Mouse (Mus musculus) activated CD4-positive, CD25-positive, alpha-beta regulatory T cell, adult 4 months (primary cell): Measurements from ENCODE around the gene Tdrd9. TPM values are rescaled to one million over a fixed set of nuclear protein-coding genes. Genes with fewer than 3 reads are reported as not detected.
A peak's percentile ranks its signal among the peaks of the same experiment; 100 is the strongest.

Experiments
- ATAC-seq: one replicate; pipeline ENCODE4 v1.8.0; 2017
- polyA plus RNA-seq, 2 experiments: library from polyadenylated mRNA; unstranded; fragments of 100-300 nt; shearing (Covaris generic); gene quantifications; one replicate each; pipeline ENCODE4 v1.2.1; 2017

Gene Tdrd9
- polyA plus RNA-seq, 2 experiments from 2014 or later = not detected

DNA sequence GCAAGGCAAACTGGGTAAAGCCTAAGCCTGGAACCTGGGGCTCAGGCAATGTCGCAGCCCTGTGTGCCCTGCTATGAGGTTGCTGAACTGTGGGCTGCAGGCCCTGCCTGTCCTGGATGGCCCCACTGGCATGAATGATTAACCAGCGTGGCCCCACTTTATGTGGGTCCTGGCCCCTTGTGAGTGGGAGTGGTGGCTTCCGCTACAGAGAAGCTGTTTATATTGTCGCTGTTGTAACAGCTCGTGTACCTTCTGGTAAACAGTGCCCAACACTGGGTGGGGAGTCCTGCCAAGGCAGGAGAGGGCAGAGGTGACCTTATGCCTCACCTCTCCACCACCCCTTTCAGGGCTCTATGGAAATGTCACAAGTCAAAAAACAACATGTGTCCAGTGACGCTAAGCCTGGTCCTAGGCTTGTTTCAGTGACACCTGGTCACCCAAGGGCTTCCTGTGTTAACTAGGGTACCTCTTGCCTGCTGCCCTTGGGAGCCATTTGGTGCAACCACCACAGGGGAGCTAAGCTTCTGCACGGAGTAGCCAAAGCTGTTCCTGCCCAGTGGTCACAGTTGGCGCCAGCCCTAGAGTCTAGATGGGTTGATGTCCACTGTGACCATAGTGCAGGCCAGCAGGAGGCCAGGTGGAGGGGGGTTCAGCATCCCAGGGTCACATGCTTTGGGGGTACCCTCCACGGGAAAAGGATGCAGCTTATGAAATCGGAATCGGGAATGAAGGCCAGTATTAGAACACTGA, 137.5 kb downstream of the Tdrd9 start:
- ATAC-seq = no peak

DNA sequence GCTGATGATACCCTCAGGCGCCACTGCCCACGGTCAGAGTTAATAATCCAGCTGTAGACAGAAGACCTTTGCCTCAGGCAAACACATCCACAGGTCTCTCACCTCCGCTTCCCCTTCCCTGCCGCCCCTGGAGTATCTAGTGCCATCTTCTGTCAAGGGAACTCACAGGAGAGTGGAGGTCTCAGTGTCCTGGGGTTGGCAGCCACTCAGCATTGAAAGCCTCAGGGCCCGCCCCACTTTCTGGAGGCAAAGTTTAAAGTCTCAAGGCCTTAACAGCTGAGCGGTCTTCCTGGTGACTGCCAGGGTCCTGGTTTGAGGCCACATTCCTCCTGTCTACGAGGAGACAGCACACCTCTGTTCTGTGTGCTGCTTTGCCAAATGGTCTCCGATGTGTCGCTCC, 138.3 kb downstream of the Tdrd9 start:
- ATAC-seq = no peak

- ATAC-seq = no peak
These were observed 140.0 kb downstream of the Tdrd9 start for GRCm38 (mm10) chr12:112111323-112111722.

DNA sequence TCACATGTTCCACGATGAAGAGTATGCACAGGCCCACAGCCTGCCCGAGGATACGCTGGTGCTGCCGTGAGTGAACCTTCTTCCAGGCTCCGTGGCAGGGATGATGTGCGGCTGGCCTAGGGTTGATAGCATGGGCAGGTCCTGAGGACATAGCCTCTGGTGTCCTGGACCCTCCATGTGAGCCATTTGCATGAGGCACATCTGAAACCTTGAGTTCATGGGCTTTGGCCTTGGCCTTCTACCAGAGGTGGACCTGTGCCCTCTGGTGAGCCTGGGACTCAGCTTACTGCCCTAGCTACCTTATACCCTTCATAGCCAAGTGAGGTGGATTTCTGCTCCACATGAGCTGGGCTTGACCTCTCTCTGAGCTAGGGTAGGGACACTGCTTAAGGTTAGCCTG, 140.9 kb downstream of the Tdrd9 start:
- no peak for ATAC-seq

GRCm38 (mm10) chr12:112112686-112113396, 141.5 kb downstream of the Tdrd9 start:
- ATAC-seq = no peak

DNA sequence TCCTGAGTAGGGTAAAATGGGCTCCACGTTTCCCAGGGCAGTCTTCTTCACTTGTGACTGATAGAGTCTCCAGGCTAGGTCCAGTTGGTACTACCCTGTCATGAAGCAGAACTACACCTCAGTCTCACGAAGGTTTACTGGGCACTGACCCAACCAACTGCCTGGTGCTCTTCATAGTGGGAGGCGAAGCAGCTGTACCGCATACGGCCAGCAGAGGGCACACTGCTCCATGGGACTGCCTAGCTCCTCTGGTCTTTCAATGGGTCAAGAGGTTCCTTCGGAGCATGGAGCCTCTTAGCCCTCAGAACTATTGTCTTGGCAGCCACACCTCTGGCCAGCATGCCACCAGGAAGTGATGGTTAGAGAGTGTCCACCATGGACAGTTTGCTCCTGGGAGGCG, 142.4 kb downstream of the Tdrd9 start:
- ATAC-seq = peak; percentile 46

DNA sequence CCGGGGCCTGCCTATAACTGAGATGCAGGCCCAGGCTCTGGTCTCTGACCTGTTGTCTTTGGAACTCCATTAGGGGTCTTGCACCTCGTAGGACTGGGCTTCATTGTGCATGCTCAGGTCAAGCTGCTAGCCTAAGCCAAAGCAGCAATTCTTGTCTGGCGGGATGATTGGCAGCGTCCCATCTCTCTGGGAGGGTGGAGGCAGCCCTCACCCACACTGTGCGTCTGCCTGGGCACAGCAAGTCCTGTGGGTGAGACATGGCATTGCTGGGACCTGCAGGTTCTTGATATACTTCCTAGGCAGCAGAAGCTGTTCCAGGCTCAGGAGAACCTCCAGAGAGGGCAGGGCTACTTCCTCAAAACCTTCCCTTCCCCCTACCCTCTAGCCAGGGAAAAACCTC, 145.6 kb downstream of the Tdrd9 start:
- no peak for ATAC-seq

DNA sequence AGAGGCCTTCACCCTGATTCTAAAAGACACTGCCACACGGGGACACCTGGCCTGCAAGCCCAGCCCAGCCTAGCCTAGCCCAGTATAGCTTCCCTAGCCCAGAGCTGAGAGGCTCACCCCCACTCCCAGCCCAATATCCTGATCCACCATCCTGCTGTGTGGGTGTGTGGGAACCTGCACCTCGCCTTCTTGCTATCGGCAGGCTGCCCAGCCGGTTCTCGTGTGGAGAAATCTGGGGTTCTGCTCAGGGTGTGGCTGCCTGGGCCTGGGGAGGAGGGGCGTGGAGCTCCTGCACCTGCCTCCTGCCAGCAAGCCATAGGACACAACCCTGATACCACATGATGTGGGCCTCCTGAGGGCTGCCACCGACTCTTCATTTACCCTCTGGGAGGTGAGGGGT, 146.3 kb downstream of the Tdrd9 start:
- no peak for ATAC-seq

Other genes with a start within 250 kb of the Tdrd9 start
- 10 to 100 TPM; 14.7 to 17.6 TPM for gene Klc1, start 212.7 kb upstream of the Tdrd9 start, polyA plus RNA-seq
- 1 to 10 TPM; 4.0 to 5.6 TPM for gene Xrcc3, start 157.7 kb upstream of the Tdrd9 start, polyA plus RNA-seq
- gene Zfyve21, start 157.4 kb upstream of the Tdrd9 start, polyA plus RNA-seq = 1 to 10 TPM; 3.4 to 3.5 TPM
- 10 to 100 TPM in 1 of 2 experiments, 1 to 10 TPM in 1; 8.0 to 10.3 TPM for gene Ppp1r13b, start 63.4 kb upstream of the Tdrd9 start, polyA plus RNA-seq
- gene Atp5mpl, start 4.6 kb upstream of the Tdrd9 start, polyA plus RNA-seq = 100 to 1,000 TPM; 262 to 349 TPM
- gene Rd3l, start 9.8 kb downstream of the Tdrd9 start, polyA plus RNA-seq = not detected
- gene Aspg, start 135.1 kb downstream of the Tdrd9 start, polyA plus RNA-seq = not detected
- not detected for gene Kif26a, start 174.6 kb downstream of the Tdrd9 start, polyA plus RNA-seq